Mouse (Mus musculus) heart, embryonic 14.5 days (tissue): ENCODE results near the gene Lbhd1. TPM values are rescaled to one million over a fixed set of nuclear protein-coding genes. Genes with fewer than 3 reads are reported as not detected.

Experiments
- ATAC-seq: fragments of 200-750 bp; cut with Nextera tagmentation; 2 replicates; pipeline ENCODE4 v1.8.0; 2017; ENCODE audit warnings: low read depth, moderate TSS enrichment; ENCODE audit not compliant: insufficient number of reproducible peaks, insufficient read depth, low FRiP score
- H3K27ac ChIP-seq, 2 experiments: fragments of 200-500 bp in 1 of 2; fragments of 300-500 bp in 1 of 2; sonication (generic) in 1 of 2; replicated peaks in 1 of 2; 2 replicates each; pipeline ENCODE4 v1.5.1; 2012 to 2014; ENCODE audit warnings: low read depth in 2 of 2, low read length in 2 of 2, control low read depth in 1 of 2, mild to moderate bottlenecking in 1 of 2, mixed read lengths in 1 of 2; ENCODE audit not compliant: control insufficient read depth in 1 of 2, insufficient read depth in 1 of 2
- H3K27me3 ChIP-seq: fragments of 300-500 bp; sonication (generic); 2 replicates; pipeline ENCODE4 v1.6.1; 2014; ENCODE audit warnings: mild to moderate bottlenecking, low read length, control low read depth; ENCODE audit not compliant: control insufficient read depth, insufficient read depth
- H3K36me3 ChIP-seq: fragments of 300-500 bp; sonication (generic); 2 replicates; pipeline ENCODE4 v1.6.1; 2014; ENCODE audit warnings: mild to moderate bottlenecking, control low read depth, low read length, mixed read lengths; ENCODE audit not compliant: control insufficient read depth, insufficient read depth
- H3K4me1 ChIP-seq, 2 experiments: fragments of 200-500 bp in 1 of 2; fragments of 300-500 bp in 1 of 2; sonication (generic) in 1 of 2; 2 replicates each; pipeline ENCODE4 v1.6.1; 2012 to 2014; ENCODE audit warnings: low read length in 2 of 2, control low read depth in 1 of 2, mixed read lengths in 1 of 2; ENCODE audit not compliant: control insufficient read depth in 2 of 2, insufficient read depth in 2 of 2
- H3K4me2 ChIP-seq: fragments of 300-500 bp; sonication (generic); 2 replicates; pipeline ENCODE4 v1.6.1; 2014; ENCODE audit warnings: mild to moderate bottlenecking, low read length
- H3K4me3 ChIP-seq, 2 experiments: fragments of 200-500 bp in 1 of 2; fragments of 300-500 bp in 1 of 2; sonication (generic) in 1 of 2; 2 replicates each; pipeline ENCODE4 v1.5.1; 2012 to 2014; ENCODE audit warnings: low read length in 2 of 2, mild to moderate bottlenecking in 2 of 2, control low read depth in 1 of 2, low read depth in 1 of 2, moderate library complexity in 1 of 2; ENCODE audit not compliant: control insufficient read depth in 1 of 2, insufficient read depth in 1 of 2
- H3K9ac ChIP-seq: fragments of 300-500 bp; sonication (generic); 2 replicates; pipeline ENCODE4 v1.6.1; 2014; ENCODE audit warnings: mild to moderate bottlenecking, low read length
- H3K9me3 ChIP-seq: fragments of 300-500 bp; sonication (generic); 2 replicates; pipeline ENCODE4 v1.6.1; 2016; ENCODE audit warnings: low read length, control low read depth; ENCODE audit not compliant: control insufficient read depth
- WGBS: fragments of 180-500 bp; shearing (Covaris S2); extraction: QIAGEN DNeasy Blood & Tissue Kit; methylation state at CpG from one replicate; pipeline ENCODE4 v1.1.7; 2014; 5-methylcytosine and 5-hydroxymethylcytosine counted together
- polyA plus RNA-seq: library from polyadenylated mRNA; unstranded; fragments of >200 nt; fragmentation: Nextera tagmentation; extraction: Ambion mirVana; gene quantifications from 2 replicates; pipeline ENCODE4 v1.2.1, GENCODE M21; 2014

Gene Lbhd1
- polyA plus RNA-seq, 1 experiment from 2014 or later: 51.5 TPM

DNA sequence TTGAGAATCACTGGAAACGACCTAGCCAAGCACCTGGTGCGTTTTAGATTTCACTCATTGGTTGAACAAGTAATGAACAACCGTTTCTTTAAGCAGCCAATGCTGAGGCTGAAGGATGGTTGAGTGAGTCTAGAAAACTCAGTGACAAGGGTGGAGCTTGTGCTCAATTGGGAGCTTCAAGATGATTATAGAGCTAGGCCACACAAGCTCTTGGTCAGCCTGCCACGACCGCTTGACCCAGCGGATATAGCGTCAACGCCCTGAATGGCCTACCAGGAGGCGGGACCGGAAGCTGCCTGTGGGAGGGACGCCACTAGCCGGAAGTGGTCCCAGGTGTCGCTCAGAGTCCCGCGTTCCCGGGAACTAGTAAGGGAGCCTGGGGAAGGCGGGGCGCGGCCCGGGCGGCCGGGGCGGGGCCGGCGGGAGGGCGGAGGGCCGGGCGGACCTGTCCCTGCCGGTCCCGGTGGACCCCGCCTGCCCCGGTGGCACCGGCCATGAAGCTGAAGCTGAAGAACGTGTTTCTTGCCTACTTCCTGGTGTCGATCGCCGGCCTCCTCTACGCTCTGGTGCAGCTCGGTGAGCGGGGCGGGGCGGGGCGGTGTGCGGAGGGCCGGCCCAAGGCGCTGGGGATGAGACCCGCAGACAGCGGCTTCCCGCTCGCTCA, 36.7 kb downstream of the Lbhd1 start, which contains the start of gene B3gat3:
Gene B3gat3 (plus strand): TSS at position 302 of the 664 bp plus-strand sequence.
- H3K4me1 ChIP-seq: peaks cover 2 to 9% of the 10 kb centered on the region in 2 experiments; a peak in 3 of 4 replicates
- peak within 1 kb of the TSS; percentile 89 for H3K4me2 ChIP-seq
- peak within 1 kb of the TSS; percentile 71 to 92 for H3K4me3 ChIP-seq
- H3K27me3 ChIP-seq: no peaks in the 10 kb centered on the region
- H3K9ac ChIP-seq: peak within 1 kb of the TSS; percentile 89
- WGBS: 3% methylated on average over 40 of the region's 50 CpGs
- peaks cover 41% of the 10 kb centered on the region for H3K36me3 ChIP-seq
- ATAC-seq: peak; percentile 95
- no peaks in the 10 kb centered on the region for H3K9me3 ChIP-seq
- H3K27ac ChIP-seq: peak within 1 kb of the TSS; percentile 80 to 87

DNA sequence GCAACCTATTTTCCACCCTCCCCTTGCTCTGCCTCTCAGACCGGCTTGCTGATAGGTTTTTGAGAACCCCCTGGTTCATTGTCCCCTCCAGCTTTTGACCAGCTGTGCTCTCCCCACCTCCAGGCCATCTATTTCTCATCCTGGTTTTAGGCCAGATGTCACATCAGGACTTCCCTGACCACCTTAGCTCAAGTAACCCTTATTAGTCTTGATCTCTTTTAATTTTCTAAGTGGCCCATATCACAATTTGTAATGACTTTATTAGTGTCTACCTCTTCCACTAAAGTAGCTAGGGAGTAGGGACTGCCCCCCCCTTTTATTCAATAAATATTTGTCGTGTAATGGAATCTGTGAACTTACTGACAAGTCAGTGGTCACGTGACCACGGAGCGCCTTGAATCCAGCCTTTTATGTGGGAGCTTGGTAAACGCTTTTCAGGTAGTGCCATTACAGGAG, 37.3 kb downstream of the Lbhd1 start:
- peaks cover 41% of the 10 kb centered on the region for H3K36me3 ChIP-seq
- ATAC-seq: peak; percentile 4; the same call in 1 of the 2 replicates
- WGBS: 3% methylated on average over 6 of the region's 6 CpGs
- peak overlapping the region; percentile 89 for H3K9ac ChIP-seq
- H3K27me3 ChIP-seq: no peaks in the 10 kb centered on the region
- peak overlapping the region; percentile 79 to 87 for H3K27ac ChIP-seq
- H3K4me3 ChIP-seq: peak overlapping the region; percentile 71 to 92
- peak overlapping the region; percentile 89 for H3K4me2 ChIP-seq
- peaks cover 2 to 9% of the 10 kb centered on the region in 2 experiments; a peak in 3 of 4 replicates for H3K4me1 ChIP-seq
- H3K9me3 ChIP-seq: no peaks in the 10 kb centered on the region

DNA sequence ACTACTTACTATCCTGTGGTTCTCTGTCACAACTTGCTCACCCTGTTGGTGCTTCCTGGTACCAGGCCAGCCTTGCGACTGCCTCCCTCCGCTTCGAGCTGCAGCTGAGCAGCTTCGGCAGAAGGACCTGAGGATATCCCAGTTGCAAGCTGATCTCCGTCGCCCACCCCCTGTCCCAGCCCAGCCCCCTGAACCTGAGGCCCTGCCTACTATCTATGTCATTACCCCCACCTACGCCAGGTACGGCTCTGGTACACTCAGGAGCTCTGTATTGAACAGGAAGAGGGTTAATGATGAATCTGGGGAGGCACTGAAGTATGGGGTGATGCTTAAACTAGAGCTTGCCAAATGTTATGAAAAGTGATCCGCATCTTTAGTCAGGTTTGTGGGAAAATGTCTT, 38.2 kb downstream of the Lbhd1 start:
- WGBS: 80% methylated on average over 9 of the region's 9 CpGs
- Histone ChIP-seq H3K4me1 (peaks cover 2 to 9% of the 10 kb centered on the region in 2 experiments; a peak in 3 of 4 replicates), H3K36me3 (peaks cover 41% of the 10 kb centered on the region), H3K9ac (no peak overlapping the region), H3K27me3 (no peaks in the 10 kb centered on the region), H3K27ac (no peak overlapping the region), H3K9me3 (no peaks in the 10 kb centered on the region), H3K4me2 (peak overlapping the region; percentile 89), H3K4me3 (no peak overlapping the region)
- no peak for ATAC-seq

DNA sequence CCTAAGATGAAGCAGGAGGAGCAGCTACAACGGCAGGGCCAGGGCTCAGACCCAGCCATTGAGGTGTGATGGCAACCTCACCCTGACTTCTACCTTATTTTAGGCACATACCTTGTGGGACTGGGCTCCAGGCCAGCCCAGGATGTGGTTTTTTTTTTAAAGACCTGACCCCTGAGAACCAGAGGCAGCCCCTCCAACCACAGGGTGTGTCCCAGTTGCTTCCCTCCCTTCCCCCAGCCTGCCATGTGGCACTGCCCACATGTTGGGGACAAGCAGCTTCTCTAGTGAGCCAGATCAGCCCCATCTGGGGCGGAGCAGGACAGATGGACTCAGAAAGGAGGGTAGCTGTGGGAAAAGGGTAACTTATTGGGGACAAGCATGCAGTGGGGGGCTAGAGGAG, 43.2 kb downstream of the Lbhd1 start:
- 92% methylated on average over 2 of the region's 2 CpGs for WGBS

DNA sequence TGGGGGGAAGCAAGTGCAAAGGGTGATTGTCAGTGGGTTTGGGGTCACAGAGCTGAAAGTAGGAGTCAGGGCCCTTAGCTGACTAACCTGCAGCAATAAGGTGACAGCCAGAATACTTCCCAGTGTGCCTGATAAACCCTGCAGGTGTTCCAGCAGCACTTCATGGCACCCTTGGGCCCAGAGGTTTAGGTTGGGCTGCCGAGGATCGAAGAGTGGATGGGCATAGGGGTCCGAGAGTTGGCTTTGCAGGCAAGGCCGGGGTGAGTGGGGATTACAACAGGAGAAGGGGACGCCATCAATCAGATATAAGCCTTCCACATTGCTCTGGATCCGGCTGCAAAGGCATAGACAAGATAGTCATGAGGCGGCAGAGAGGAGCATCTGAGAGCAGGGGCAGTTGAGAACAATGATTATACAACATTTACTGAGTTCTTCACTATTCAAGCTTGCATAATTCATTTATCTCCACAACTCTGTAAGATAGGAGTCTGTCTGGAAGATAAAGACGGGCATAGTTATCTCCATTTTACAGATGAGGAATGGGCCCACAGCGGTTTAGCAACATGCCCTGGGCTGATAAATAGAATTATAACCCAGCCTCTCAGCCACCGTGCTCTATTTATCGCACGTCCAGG, 44.5 kb downstream of the Lbhd1 start:
- peaks cover 49% of the 10 kb centered on the region for H3K36me3 ChIP-seq
- H3K4me2 ChIP-seq: no peak overlapping the region
- H3K4me1 ChIP-seq: peaks cover 5 to 8% of the 10 kb centered on the region in 2 experiments; a peak in 3 of 4 replicates
- H3K27me3 ChIP-seq: no peaks in the 10 kb centered on the region
- H3K9ac ChIP-seq: no peak overlapping the region
- H3K27ac ChIP-seq: no peak overlapping the region
- H3K9me3 ChIP-seq: no peaks in the 10 kb centered on the region
- WGBS: 81% methylated on average over 12 of the region's 12 CpGs
- ATAC-seq: no peak
- no peak overlapping the region for H3K4me3 ChIP-seq

More for the DNA sequence above, 43.2 kb downstream of the Lbhd1 start:
- H3K27ac ChIP-seq: no peak overlapping the region
- no peaks in the 10 kb centered on the region for H3K9me3 ChIP-seq
- no peak overlapping the region for H3K4me2 ChIP-seq
- no peak for ATAC-seq
- no peak overlapping the region for H3K4me3 ChIP-seq
- H3K36me3 ChIP-seq: peaks cover 52% of the 10 kb centered on the region
- H3K27me3 ChIP-seq: no peaks in the 10 kb centered on the region
- no peak overlapping the region for H3K9ac ChIP-seq
- H3K4me1 ChIP-seq: peaks cover 5 to 9% of the 10 kb centered on the region in 2 experiments; a peak in 3 of 4 replicates

DNA sequence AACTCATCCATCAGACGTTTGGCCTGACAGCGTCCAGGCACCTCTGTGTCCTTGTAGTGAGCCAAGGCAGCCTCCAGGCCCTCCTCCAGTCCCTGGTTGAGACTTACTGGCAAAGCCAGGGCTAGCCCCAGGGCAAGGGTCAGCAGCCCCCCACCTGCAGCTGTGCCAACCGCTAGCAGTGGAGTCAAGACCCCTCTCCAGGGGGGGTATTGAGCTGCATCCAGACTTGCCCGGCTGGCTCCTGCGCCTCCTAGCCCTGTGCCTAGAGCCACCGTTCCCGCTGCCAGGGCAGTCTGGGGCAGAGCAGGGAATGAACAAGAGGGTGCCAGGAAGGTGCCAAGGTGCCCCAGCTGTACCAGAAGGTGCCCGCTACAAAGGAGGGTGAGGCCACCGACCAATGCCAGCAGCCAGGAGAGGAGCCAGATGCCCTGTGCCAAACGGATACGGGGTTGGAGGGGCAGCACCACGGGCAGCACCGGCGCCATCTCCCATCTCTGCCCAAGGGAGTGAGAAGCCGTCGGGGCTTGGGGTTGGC, 45.2 kb downstream of the Lbhd1 start:
- H3K27ac ChIP-seq: 0 out of 4 replicates have a peak overlapping the region, but pooled peaks of 1 of the 2 experiments have one; percentile 72
- 19% methylated on average over 16 of the region's 16 CpGs for WGBS

DNA sequence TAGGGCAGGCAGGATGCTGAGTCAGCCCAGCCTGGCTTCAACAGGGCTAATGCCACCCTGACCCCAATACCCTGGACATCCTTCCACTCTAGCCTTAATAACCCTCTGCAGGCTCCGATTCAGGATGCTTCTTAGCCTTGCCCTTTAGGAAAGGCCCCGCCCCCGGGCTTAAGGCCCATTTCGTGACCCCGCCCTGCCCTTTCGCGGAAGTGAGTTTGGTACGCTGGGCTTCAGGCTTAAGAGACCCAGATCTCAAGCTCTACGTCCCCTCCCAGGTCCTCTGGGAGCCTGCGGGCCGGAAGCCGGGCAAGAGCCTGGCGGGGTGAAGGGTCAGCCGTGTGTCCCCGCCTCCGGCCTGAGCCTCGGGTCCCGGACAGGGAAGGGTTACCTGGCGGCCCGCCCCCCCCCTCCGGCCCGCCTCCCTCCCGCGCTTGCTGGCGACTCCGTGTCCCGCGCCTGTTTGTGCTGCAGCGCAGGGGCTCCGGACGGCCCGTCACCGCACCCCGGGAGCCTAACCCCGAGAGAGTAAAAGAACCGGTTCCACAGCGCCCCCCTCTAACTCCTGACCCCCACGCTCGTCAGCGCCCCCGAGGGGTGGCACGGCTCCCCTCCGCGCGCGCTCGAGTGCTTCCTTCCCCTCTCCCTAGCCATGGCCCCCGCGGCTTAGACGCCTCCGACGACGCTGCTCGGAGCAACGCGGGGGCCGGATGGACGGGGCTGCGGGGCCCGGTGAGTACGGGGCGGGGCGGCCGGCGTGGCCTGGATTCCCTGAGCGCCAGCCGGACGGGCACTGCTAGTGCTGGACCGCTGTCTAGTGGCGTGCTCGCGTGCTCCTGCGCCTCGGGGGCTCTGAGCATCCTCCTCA, 45.9 kb downstream of the Lbhd1 start, which contains the start of the genes Rom1 and Eml3:
Gene Rom1 (minus strand): TSS at position 133 of the 865 bp plus-strand sequence.
Gene Eml3 (plus strand): TSS at position 329 of the 865 bp plus-strand sequence.
- Histone ChIP-seq H3K4me1 (peaks cover 5 to 8% of the 10 kb centered on the region in 2 experiments; a peak in 3 of 4 replicates), H3K4me2 (peak within 1 kb of the TSS; percentile 70), H3K4me3 (peak within 1 kb of the TSS; percentile 75 to 77), H3K9ac (peak within 1 kb of the TSS; percentile 82), H3K27me3 (no peaks in the 10 kb centered on the region), H3K36me3 (peaks cover 52% of the 10 kb centered on the region), H3K27ac (peak within 1 kb of the TSS; percentile 29 to 72; a peak in 3 of 4 replicates), H3K9me3 (no peaks in the 10 kb centered on the region)
- ATAC-seq: peak; percentile 81
- 2% methylated on average over 71 of the region's 74 CpGs for WGBS

More for the DNA sequence above, 45.2 kb downstream of the Lbhd1 start:
- Histone ChIP-seq H3K4me3 (peak overlapping the region; percentile 75 to 77), H3K27me3 (no peaks in the 10 kb centered on the region), H3K9me3 (no peaks in the 10 kb centered on the region), H3K9ac (peak overlapping the region; percentile 82), H3K36me3 (peaks cover 52% of the 10 kb centered on the region), H3K4me2 (peak overlapping the region; percentile 70), H3K4me1 (peaks cover 5 to 8% of the 10 kb centered on the region in 2 experiments; a peak in 3 of 4 replicates)
- ATAC-seq: 0 out of 2 replicates have a peak, but pooled peaks have one; percentile 7
